Mouse (Mus musculus) NIH3T3 (cell line): ENCODE measurements around the gene Tgfbi.

Experiments used
- DNase-seq: peaks from one replicate; pipeline ENCODE4 v3.0.0-alpha.2; 2012; ENCODE audit warnings: low read depth

The Tgfbi gene

GRCm38 (mm10) chr13:56597831-56598612 is 11.3 kb upstream of the Tgfbi start:
- peak; percentile 93 for DNase-seq

GRCm38 (mm10) chr13:56599511-56599910 is 9.8 kb upstream of the Tgfbi start:
- peak; percentile 75 for DNase-seq

GRCm38 (mm10) chr13:56600216-56600890 is 9.0 kb upstream of the Tgfbi start:
- DNase-seq = peak; percentile 92

DNA sequence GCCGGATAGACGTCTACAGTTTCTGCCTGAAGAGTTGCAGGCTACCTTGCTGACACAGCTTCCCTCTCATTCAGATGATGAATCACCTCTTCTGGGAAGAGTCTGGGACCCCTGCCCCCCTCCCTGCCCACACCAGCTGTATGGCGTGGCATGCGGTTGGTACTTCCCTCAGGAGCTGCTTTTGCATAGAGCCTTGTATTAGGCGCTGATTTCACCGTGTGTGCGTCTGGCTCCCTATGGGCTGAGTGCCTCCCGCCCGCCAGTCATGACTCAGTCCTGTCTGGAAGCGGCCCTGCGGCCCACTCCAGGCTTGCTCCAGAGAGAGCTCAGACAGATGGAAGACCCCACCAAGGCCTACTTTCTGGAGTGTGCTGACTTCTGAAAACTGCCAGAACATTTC is 8.1 kb upstream of the Tgfbi start:
- DNase-seq = peak; percentile 90

DNA sequence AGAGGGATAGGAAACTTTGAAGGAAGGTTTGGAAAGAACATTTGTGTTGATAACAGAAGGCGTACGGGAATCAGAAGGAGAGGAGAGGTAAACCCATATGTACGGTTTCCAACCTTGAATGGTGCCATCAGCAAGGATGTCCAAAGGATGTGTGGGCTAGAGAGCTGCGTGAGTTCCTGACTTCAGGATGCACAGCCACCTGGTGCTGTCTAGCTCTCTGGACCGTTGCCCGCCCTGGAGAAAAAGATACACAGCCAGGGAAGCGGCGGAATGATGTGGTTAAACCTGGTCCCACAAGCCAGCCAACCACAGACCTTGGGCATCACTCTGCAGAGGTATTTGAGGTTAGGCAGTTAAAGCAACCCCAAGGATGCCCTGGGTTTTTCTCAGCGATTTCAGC is 3.8 kb upstream of the Tgfbi start:
- DNase-seq = no peak

DNA sequence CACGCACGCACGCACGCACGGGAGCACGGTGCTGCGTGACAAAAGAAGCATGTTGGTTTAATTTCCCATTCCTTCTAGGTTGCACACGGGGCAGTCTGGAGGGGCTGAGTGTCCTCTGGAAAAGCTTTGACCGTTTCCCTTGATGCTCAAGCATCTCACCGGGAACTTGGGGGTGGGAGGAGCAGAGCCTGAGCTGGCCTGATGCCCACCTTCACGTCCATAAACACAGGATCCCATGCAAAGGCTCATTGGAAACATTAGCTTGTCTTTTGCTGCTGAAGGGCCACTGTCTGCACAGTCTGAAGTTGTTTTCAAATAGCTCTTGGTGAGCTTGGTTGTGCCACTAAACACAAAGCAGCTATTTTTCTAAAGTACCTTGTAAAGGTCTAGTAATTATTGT is 2.6 kb upstream of the Tgfbi start:
- DNase-seq = peak; percentile 62

GRCm38 (mm10) chr13:56607225-56607624 is 2.1 kb upstream of the Tgfbi start:
- peak; percentile 74 for DNase-seq

GRCm38 (mm10) chr13:56607846-56608245 is 1.5 kb upstream of the Tgfbi start:
- no peak for DNase-seq

GRCm38 (mm10) chr13:56611129-56611528 is 1.8 kb downstream of the Tgfbi start:
- DNase-seq = peak; percentile 34

DNA sequence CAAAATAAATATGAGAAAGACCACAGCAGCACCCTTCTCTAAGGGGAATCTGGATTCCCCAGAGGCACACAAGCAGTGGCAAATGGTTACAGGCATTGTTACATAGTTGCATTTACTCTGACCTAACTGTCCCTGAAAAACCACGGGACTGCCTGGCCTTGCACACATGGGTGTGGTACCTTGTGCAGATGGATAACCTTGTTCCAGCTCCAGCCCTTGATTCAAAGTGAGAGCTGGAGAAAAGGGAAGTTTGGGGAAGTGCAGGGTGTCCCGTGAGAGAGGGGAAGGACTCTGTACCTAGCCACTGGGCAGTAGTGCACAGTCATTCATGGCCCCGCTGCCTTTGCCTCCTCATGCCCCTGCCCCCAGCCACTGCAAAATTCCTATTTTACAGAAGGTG is 2.4 kb downstream of the Tgfbi start:
- no peak for DNase-seq

DNA sequence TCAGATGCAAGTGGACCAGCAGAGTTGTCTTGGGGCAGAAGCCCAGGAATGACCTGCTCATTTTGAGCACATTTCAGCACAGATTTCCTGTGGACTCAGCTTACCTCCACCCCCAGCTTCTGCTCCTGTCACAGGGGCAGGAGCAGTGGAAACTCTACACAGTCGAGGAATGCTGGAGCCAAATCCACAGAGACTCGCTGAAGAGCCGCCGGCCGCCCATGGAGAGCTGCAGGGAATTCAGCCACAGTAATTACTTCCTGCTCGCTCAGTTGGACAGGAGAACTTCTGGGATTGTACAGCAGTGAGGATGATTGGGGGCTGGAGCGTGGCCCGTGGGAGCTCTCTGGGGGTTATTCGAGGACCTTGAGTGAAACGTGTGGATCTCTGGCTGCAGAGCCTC is 3.0 kb downstream of the Tgfbi start:
- DNase-seq = peak; percentile 30

GRCm38 (mm10) chr13:56613366-56613998 is 4.2 kb downstream of the Tgfbi start:
- DNase-seq = no peak

DNA sequence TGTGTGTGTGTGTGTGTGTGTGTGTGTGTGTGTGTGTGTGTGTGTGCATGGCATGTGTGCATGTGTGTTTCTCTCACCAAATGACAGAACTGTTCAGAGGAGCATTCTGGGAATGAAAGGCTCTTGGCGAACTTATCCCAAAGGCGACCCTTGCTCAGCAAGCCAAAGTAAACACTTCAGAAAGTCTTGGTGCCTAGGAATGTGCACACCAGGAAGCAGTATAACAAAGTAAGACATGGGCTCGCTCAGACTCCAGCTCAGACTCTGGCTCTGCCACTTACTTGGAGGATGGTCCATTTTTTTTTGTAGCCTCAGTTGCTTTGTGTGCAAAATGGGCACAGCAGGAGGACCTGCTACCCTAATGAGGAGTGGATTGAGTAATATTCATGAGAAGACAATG is 5.4 kb downstream of the Tgfbi start:
- DNase-seq = no peak

DNA sequence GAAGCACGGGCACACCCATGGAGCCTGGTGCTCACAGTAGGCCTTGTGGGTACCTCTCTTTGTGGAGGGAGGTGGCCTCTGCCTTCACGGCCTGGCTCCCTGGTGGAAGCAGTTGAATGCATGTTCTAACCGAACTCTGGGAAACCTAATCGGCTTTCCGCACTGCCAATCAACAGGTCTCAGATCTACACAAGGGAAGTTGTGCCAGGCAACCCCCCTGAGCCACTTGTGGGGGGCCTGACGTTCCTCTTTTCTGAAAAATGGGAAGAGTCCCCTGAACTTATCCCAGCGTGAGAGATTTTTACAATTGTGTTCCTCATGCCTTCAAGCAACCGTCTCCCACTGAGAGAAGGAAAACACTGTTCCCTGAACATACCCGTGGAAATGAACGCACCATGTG is 5.9 kb downstream of the Tgfbi start:
- no peak for DNase-seq

GRCm38 (mm10) chr13:56615864-56616263 is 6.5 kb downstream of the Tgfbi start:
- peak; percentile 39 for DNase-seq

- DNase-seq = no peak
Measured at GRCm38 (mm10) chr13:56616386-56616785, 7.1 kb downstream of the Tgfbi start.

DNA sequence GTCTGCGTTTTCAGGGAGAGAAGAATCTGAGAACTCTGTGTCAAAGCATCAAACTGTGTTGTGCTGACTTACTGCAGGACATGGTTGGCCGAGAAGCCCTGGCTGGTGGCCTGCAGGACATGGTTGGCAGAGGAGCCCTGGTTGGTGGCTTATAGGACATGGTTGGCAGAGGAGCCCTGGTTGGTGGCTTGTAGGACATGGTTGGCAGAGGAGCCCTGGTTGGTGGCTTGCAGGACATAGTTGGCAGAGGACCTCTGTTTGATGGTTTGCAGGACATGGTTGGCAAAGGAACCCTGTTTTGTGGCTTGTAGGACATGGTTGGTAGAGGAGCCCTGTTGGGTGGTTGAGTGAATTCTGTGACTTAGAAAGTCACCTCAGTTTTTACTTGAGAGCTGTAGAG is 7.9 kb downstream of the Tgfbi start:
- no peak for DNase-seq

DNA sequence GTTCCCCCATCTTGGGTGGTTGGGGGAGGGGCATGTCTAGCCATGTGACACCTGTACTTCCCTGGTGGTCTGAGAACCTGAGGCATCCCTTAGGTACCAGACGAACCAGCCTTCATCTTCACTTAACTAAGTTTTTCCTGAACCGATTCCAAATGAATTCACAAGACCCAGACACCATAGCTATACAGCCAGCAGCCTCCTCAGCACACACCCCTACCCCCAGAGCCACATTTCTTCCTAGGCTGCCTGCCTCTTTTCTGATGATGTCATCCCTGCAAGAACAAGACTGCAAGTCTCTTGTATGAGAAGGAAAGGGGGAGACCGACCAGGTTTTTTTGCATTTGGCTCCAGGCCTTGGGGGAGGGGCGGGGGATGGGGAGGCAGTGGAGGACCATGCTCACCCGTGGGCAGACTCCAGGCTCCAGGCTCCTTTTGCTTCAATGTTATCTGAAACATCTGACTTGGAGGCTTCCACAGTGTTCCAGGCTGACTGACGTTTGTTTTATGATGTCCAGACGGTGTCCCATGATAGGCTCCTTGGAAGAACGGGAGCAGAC is 13.0 kb downstream of the Tgfbi start:
- DNase-seq = no peak

DNA sequence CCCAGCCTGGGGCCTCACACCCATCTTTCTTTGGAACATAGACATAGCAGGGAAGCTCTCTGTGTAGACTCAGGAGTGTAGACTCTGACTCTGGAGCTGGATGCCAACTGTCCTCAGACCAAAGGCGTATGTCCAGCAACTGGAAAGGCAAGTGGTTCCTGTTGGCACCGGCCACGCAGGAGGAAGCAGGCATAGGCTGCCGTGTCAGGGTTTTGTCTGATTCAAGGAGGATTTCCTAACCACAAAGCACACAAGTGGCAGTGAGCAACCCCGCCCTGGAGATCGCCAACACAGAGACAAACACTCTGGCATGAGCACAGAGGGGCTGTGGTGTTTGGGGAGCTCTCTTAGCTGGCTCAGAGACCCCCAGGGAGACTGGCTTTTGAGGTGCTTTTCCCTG is 17.2 kb downstream of the Tgfbi start:
- DNase-seq = no peak

DNA sequence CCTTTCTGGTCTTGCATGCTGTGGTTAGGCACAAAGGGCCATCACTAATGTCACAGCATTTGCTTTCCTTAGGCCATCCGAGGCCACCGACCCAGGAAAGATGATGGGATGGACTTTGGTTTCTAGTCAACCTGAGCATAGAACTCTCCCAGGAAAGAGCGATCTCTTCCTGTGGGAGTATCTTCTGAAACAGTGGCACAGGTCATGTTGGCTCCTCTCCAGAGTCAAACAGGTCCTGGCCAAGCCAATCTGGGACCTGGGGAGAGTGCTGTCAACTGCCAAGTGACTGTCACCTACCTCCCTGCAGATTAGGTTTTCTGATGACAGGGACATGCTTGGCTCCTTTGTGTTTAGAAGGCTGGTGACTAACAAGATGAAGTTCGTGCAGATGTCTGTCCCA is 20.8 kb downstream of the Tgfbi start:
- DNase-seq = no peak

DNA sequence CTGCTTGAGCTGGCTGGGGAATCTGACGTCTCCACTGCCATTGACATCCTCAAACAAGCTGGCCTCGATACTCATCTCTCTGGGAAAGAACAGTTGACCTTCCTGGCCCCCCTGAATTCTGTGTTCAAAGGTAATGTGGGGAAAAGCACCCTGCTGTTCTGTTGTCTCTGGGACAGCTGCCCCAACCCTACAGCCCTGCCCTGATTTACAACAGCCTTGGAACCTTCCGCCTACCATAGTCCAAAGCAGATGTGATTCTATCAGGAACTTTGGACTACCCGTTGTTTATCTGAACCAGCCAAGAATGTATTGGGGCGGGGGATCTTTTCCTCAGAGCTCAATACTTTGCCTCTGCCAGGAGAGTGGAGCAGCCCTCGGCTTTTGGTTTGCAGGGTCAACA is 21.2 kb downstream of the Tgfbi start:
- no peak for DNase-seq

DNA sequence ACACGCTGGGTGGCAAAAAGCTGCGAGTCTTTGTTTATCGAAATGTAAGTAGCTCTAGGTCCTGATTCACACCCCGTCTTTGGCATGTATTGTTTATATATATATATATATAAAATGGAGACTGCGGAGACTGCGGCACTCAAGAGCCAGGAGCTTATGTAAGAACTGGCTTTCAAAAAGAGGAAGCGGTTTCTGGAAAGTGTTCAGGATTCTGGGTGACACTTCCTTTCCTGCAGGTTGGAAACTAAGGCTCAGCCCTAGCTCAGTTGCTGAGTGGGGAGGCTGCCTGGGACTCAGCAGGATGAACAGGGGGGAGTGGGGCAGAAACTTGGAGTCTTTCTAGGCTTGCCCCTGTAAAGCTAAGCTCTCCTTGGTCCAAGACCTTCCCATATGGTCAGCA is 22.0 kb downstream of the Tgfbi start:
- no peak for DNase-seq

GRCm38 (mm10) chr13:56634139-56634615 is 24.9 kb downstream of the Tgfbi start:
- DNase-seq = peak; percentile 57
